Mouse (Mus musculus): ENCODE data around the gene Chd2. TPM values are rescaled to one million over a fixed set of nuclear protein-coding genes. Genes with fewer than 3 reads are reported as not detected.

Gene Chd2
- polyA plus RNA-seq, 1 experiment from 2014 or later, result 64.4 TPM

DNA sequence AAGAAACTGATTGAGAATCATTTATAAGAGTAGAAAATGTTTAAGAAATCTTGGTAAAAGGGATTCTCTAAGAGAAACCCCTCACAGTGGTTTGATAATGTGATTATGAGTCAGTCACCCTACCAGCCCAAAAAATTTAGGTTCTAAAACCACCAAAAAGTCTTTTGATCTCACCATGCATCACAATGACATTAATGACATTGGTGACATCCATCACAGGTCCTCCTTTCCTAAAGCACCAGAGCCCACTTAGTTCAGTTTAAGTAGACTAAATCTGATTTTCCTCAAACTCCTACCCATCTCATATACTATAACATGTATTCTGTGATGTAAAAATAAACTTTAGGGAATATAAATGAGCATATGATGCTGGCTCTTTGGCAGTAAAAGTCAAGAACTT lies 9.7 kb upstream of the Chd2 start:
- Histone ChIP-seq H3K27me3 (ENCODE audit: control insufficient read depth, insufficient read depth, low read length) (no peaks in the 10 kb centered on the region), H3K4me2 (replicated peaks; ENCODE audit: low read depth, low read length) (no peak overlapping the region), H3K9me3 (ENCODE audit: control insufficient read depth, low read length) (no peaks in the 10 kb centered on the region), H3K9ac (ENCODE audit: low read depth, low read length) (no peak overlapping the region), H3K4me3 (ENCODE audit: low read depth, low read length) (no peak overlapping the region), H3K4me1 (replicated peaks; ENCODE audit: control insufficient read depth, insufficient read depth, low read length) (no peaks in the 10 kb centered on the region), H3K36me3 (ENCODE audit: control insufficient read depth, insufficient read depth, low read length) (peaks cover 6% of the 10 kb centered on the region), H3K27ac (ENCODE audit: low read depth, low read length) (no peak overlapping the region)
- ATAC-seq (ENCODE audit: low FRiP score) (no peak), DNase-seq (ENCODE audit: low spot score) (no peak)

DNA sequence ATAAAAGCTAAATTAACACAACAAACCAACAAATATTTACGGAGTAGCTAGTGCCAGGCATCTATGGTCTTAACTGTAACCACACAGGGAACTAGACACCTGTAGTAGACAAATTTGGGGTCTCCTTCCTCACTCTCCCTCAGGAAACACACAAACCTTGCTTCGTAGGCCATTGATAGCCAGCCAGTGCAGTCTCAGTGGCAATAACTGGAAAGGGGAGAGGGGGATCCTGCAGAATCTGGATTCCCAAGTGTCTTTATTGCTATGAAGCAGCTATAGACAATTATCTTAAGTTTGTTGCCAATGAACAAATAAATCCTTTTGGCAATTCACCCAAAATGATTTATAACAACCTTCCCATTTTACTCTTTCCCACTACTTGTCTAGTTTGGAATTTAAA lies 6.4 kb upstream of the Chd2 start:
- H3K4me3 ChIP-seq (ENCODE audit: low read depth, low read length), result no peak overlapping the region
- peaks cover 8% of the 10 kb centered on the region for H3K36me3 ChIP-seq (ENCODE audit: control insufficient read depth, insufficient read depth, low read length)
- H3K27ac ChIP-seq (ENCODE audit: low read depth, low read length), result no peak overlapping the region
- no peaks in the 10 kb centered on the region for H3K27me3 ChIP-seq (ENCODE audit: control insufficient read depth, insufficient read depth, low read length)
- DNase-seq (ENCODE audit: low spot score) (no peak), ATAC-seq (ENCODE audit: low FRiP score) (no peak)
- H3K4me1 ChIP-seq (replicated peaks; ENCODE audit: control insufficient read depth, insufficient read depth, low read length), result no peaks in the 10 kb centered on the region
- H3K4me2 ChIP-seq (replicated peaks; ENCODE audit: low read depth, low read length), result no peak overlapping the region
- H3K9me3 ChIP-seq (ENCODE audit: control insufficient read depth, low read length), result no peaks in the 10 kb centered on the region
- 92% methylated on average over 2 of the region's 2 CpGs for WGBS
- no peak overlapping the region for H3K9ac ChIP-seq (ENCODE audit: low read depth, low read length)

- Histone ChIP-seq H3K9ac (ENCODE audit: low read depth, low read length) (no peak overlapping the region), H3K36me3 (ENCODE audit: control insufficient read depth, insufficient read depth, low read length) (peaks cover 8% of the 10 kb centered on the region), H3K4me1 (replicated peaks; ENCODE audit: control insufficient read depth, insufficient read depth, low read length) (no peaks in the 10 kb centered on the region), H3K27me3 (ENCODE audit: control insufficient read depth, insufficient read depth, low read length) (no peaks in the 10 kb centered on the region), H3K27ac (ENCODE audit: low read depth, low read length) (no peak overlapping the region), H3K9me3 (ENCODE audit: control insufficient read depth, low read length) (no peaks in the 10 kb centered on the region), H3K4me2 (replicated peaks; ENCODE audit: low read depth, low read length) (no peak overlapping the region), H3K4me3 (ENCODE audit: low read depth, low read length) (no peak overlapping the region)
- DNase-seq (ENCODE audit: low spot score) (peak; percentile 17), ATAC-seq (ENCODE audit: low FRiP score) (no peak)
- WGBS, result 87% methylated on average over 10 of the region's 10 CpGs
Measured at GRCm38 (mm10) chr7:73546561-73547510, 5.2 kb upstream of the Chd2 start.

- 96% methylated on average over 4 of the region's 4 CpGs for WGBS
- no peak overlapping the region for H3K9ac ChIP-seq (ENCODE audit: low read depth, low read length)
- H3K27me3 ChIP-seq (ENCODE audit: control insufficient read depth, insufficient read depth, low read length), result no peaks in the 10 kb centered on the region
- H3K36me3 ChIP-seq (ENCODE audit: control insufficient read depth, insufficient read depth, low read length), result peaks cover 8% of the 10 kb centered on the region
- no peaks in the 10 kb centered on the region for H3K9me3 ChIP-seq (ENCODE audit: control insufficient read depth, low read length)
- DNase-seq (ENCODE audit: low spot score), result no peak
- no peak overlapping the region for H3K4me2 ChIP-seq (replicated peaks; ENCODE audit: low read depth, low read length)
- H3K27ac ChIP-seq (ENCODE audit: low read depth, low read length), result no peak overlapping the region
- H3K4me1 ChIP-seq (replicated peaks; ENCODE audit: control insufficient read depth, insufficient read depth, low read length), result no peaks in the 10 kb centered on the region
- ATAC-seq (ENCODE audit: low FRiP score), result no peak
- H3K4me3 ChIP-seq (ENCODE audit: low read depth, low read length), result no peak overlapping the region
Measured at GRCm38 (mm10) chr7:73545004-73545403, 3.4 kb upstream of the Chd2 start.

GRCm38 (mm10) chr7:73542131-73542853 lies 662 bp upstream of the Chd2 start:
- H3K4me1 ChIP-seq (replicated peaks; ENCODE audit: control insufficient read depth, insufficient read depth, low read length), result no peaks in the 10 kb centered on the region
- H3K9ac ChIP-seq (ENCODE audit: low read depth, low read length), result no peak overlapping the region
- ATAC-seq (ENCODE audit: low FRiP score) (no peak), DNase-seq (ENCODE audit: low spot score) (no peak)
- 0 out of 2 replicates have a peak, but pooled peaks cover 2% of the 10 kb centered on the region for H3K36me3 ChIP-seq (ENCODE audit: control insufficient read depth, insufficient read depth, low read length)
- 70% methylated on average over 7 of the region's 7 CpGs for WGBS
- H3K27me3 ChIP-seq (ENCODE audit: control insufficient read depth, insufficient read depth, low read length), result no peaks in the 10 kb centered on the region
- H3K4me2 ChIP-seq (replicated peaks; ENCODE audit: low read depth, low read length), result no peak overlapping the region
- H3K4me3 ChIP-seq (ENCODE audit: low read depth, low read length), result no peak overlapping the region
- no peaks in the 10 kb centered on the region for H3K9me3 ChIP-seq (ENCODE audit: control insufficient read depth, low read length)
- H3K27ac ChIP-seq (ENCODE audit: low read depth, low read length), result no peak overlapping the region

GRCm38 (mm10) chr7:73541079-73541390 lies 595 bp downstream of the Chd2 start:
- no peak for DNase-seq (ENCODE audit: low spot score)
- no peak for ATAC-seq (ENCODE audit: low FRiP score)
- H3K27me3 ChIP-seq (ENCODE audit: control insufficient read depth, insufficient read depth, low read length), result no peaks in the 10 kb centered on the region
- peak overlapping the region; percentile 97 for H3K27ac ChIP-seq (ENCODE audit: low read depth, low read length)
- no peaks in the 10 kb centered on the region for H3K4me1 ChIP-seq (replicated peaks; ENCODE audit: control insufficient read depth, insufficient read depth, low read length)
- H3K4me3 ChIP-seq (ENCODE audit: low read depth, low read length), result peak overlapping the region; percentile 78
- H3K36me3 ChIP-seq (ENCODE audit: control insufficient read depth, insufficient read depth, low read length), result 0 out of 2 replicates have a peak, but pooled peaks cover 2% of the 10 kb centered on the region
- 0% methylated on average over 4 of the region's 4 CpGs for WGBS
- H3K4me2 ChIP-seq (replicated peaks; ENCODE audit: low read depth, low read length), result peak overlapping the region; percentile 50
- peak overlapping the region; percentile 90 for H3K9ac ChIP-seq (ENCODE audit: low read depth, low read length)
- H3K9me3 ChIP-seq (ENCODE audit: control insufficient read depth, low read length), result no peaks in the 10 kb centered on the region

DNA sequence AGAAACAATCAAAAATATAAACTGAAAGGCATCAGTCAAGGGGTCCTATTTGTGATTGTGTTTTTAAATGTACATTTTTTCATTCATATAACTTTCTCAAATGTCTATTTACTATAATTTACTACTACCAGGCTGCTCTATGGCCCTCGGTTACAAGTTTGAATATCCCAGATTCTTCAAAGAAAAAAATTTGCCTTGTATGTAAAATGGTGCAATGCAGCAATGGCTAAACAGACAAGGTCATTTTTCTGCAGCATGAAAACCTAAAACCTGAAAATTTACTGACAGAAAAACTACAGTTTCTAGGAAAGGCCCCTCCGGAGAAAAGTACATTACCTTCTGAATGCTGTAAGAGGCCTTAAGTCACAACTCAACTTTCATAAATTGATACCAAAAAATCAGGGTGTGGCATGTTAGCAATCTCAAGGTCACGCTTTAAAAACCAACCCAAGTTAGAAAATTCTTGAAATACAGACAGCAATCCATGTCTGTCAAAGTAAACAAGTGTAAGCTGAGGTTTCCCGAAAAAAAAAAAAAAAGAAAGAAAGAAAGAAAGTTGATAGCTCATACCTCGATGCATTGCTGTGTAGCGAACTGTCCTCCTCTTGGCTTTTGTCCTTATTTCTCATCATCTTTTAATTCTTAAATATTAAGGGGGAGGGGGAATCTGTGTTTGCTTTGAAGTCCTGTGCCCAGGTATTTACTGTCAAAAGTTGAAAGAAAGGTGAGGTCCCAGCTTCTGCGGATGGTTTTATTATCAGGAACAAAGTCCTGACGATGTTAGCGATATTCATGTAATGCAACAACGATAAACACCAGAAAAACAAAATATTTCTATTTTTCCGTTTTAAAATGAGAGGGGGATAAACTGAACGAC lies 1.2 kb downstream of the Chd2 start:
- peak overlapping the region; percentile 39 for H3K4me2 ChIP-seq (replicated peaks; ENCODE audit: low read depth, low read length)
- H3K9me3 ChIP-seq (ENCODE audit: control insufficient read depth, low read length), result no peaks in the 10 kb centered on the region
- 0 out of 2 replicates have a peak, but pooled peaks cover 2% of the 10 kb centered on the region for H3K36me3 ChIP-seq (ENCODE audit: control insufficient read depth, insufficient read depth, low read length)
- H3K27me3 ChIP-seq (ENCODE audit: control insufficient read depth, insufficient read depth, low read length), result no peaks in the 10 kb centered on the region
- peak; percentile 52 for DNase-seq (ENCODE audit: low spot score)
- H3K9ac ChIP-seq (ENCODE audit: low read depth, low read length), result peak overlapping the region; percentile 48
- WGBS, result 4% methylated on average over 12 of the region's 12 CpGs
- H3K4me1 ChIP-seq (replicated peaks; ENCODE audit: control insufficient read depth, insufficient read depth, low read length), result no peaks in the 10 kb centered on the region
- ATAC-seq (ENCODE audit: low FRiP score), result no peak
- H3K27ac ChIP-seq (ENCODE audit: low read depth, low read length), result no peak overlapping the region
- H3K4me3 ChIP-seq (ENCODE audit: low read depth, low read length), result peak overlapping the region; percentile 78

DNA sequence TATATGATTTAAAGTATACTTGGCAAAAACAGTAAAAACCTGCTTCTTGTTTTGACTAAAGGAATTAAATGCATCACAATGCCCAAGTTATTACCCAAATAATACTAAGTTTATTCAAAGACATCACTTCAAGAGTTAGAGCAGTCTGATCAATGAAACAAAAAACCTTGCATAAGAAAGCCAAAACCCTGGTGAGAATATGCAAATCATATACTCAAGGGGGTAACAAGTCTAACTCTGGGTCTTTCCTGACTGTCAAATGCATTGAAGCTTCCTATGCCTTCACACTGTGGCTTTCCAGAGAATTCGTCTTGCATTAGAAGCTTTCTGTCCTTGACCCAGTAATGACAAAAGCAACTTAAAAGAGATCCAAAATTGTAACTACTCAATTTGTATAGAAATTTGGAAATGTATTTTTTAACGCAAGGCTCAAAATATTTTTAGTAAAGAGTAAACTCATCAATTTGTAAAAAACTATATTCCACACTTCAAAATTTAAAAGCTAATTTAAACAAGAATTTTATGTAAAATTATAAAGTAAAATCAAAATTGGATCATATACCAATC lies 2.4 kb downstream of the Chd2 start:
- peak; percentile 44 for DNase-seq (ENCODE audit: low spot score)

More for the DNA sequence above, 2.4 kb downstream of the Chd2 start:
- Histone ChIP-seq H3K9ac (ENCODE audit: low read depth, low read length) (no peak overlapping the region), H3K27ac (ENCODE audit: low read depth, low read length) (no peak overlapping the region), H3K4me3 (ENCODE audit: low read depth, low read length) (peak overlapping the region; percentile 41), H3K36me3 (ENCODE audit: control insufficient read depth, insufficient read depth, low read length) (no peaks in the 10 kb centered on the region), H3K27me3 (ENCODE audit: control insufficient read depth, insufficient read depth, low read length) (no peaks in the 10 kb centered on the region), H3K9me3 (ENCODE audit: control insufficient read depth, low read length) (no peaks in the 10 kb centered on the region), H3K4me1 (replicated peaks; ENCODE audit: control insufficient read depth, insufficient read depth, low read length) (no peaks in the 10 kb centered on the region), H3K4me2 (replicated peaks; ENCODE audit: low read depth, low read length) (peak overlapping the region; percentile 59)
- no peak for ATAC-seq (ENCODE audit: low FRiP score)
- WGBS, result 29% methylated on average over 2 of the region's 2 CpGs
